Mouse (Mus musculus) megakaryocyte, embryonic 14.5 days (primary cell): ENCODE data around the gene Fam129a.

Source experiments
- FLI1 ChIP-seq: IDR thresholded peaks from 2 replicates; pipeline ENCODE4 v1.6.1; 2012; ENCODE audit warnings: low read length, inconsistent platforms, mixed read lengths
- GATA1 ChIP-seq: IDR thresholded peaks from 3 replicates; pipeline ENCODE4 v1.6.1; 2012; ENCODE audit warnings: mixed read lengths, low read length, inconsistent platforms, borderline replicate concordance

- TF ChIP-seq GATA1 = no peak
- TF ChIP-seq FLI1 = no peak
Observed at GRCm38 (mm10) chr1:151549794-151550193, 21.2 kb upstream of the Fam129a start.
